Mouse (Mus musculus): ENCODE measurements around the gene Cd4. TPM values are rescaled to one million over a fixed set of nuclear protein-coding genes. Genes with fewer than 3 reads are reported as not detected.
"Not testable (repeated sequence)": the region's sequence is repeated elsewhere in the genome, so short reads cannot be mapped to it uniquely, and the experiment has no call there.

The Cd4 gene
- total and polyA plus RNA-seq, 2 experiments: 0.46 to 0.83 TPM

DNA sequence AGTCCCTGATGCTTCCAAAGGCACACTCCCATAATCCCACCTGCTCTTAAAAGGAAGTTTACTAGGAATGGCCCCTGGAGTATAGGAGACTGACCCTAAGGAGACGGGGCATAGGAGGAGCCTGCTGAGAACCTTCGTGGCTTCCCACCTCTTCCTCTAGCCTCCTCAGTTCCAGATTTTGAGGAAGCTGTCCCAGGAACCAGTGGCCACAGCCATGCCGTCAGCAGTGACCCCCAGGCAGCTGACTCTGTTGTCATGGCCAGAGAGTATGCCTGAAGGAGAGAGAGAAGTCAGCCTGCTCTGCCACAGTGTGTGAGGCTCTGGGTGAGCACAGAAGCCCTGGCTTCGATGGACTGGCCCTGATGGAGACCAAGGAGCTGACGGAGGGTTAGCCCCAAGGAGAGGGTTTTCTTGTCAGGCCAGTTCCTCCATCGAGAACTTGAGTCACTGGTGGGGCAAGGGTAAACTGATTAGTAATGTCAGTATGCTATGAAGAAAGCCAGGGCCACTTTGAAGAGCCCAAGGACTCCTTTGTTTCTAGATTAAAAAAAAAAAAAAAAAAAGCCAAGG, 53.4 kb downstream of the Cd4 start:
- WGBS: 87% methylated on average over 6 of the region's 6 CpGs

GRCm38 (mm10) chr6:124831649-124832048, 56.4 kb downstream of the Cd4 start:
- Histone ChIP-seq H3K9ac (ENCODE audit: low read depth, low read length) (no peak overlapping the region), H3K4me1 (ENCODE audit: control insufficient read depth, insufficient read depth, low read length) (peaks cover 7% of the 10 kb centered on the region; the same call in 1 of the 2 replicates), H3K36me3 (ENCODE audit: control insufficient read depth, insufficient read depth, low read length) (no peaks in the 10 kb centered on the region), H3K27ac (replicated peaks; ENCODE audit: insufficient read depth, low read depth, low read length) (no peak overlapping the region), H3K4me3 (ENCODE audit: insufficient read depth, low read depth, low read length) (no peak overlapping the region), H3K27me3 (ENCODE audit: control insufficient read depth, insufficient read depth, low read length) (no peaks in the 10 kb centered on the region), H3K79me2 (ENCODE audit: control insufficient read depth, insufficient read depth, low read length) (no peaks in the 10 kb centered on the region)
- TF ChIP-seq CTCF (IDR thresholded peaks at IDR 0.05; ENCODE audit: low read depth, low read length): no peak
- TF ChIP-seq POLR2A (IDR thresholded peaks at IDR 0.05; ENCODE audit: extremely low read depth, insufficient read depth, low read length): no peak
- no peak for DNase-seq (ENCODE audit: extremely low read depth, low read depth, low spot score)
- 96% methylated on average over 8 of the region's 8 CpGs for WGBS

More for the DNA sequence above, 53.4 kb downstream of the Cd4 start:
- no peaks in the 10 kb centered on the region for H3K79me2 ChIP-seq (ENCODE audit: control insufficient read depth, insufficient read depth, low read length)
- no peak overlapping the region for H3K27ac ChIP-seq (replicated peaks; ENCODE audit: insufficient read depth, low read depth, low read length)
- H3K36me3 ChIP-seq (ENCODE audit: control insufficient read depth, insufficient read depth, low read length): no peaks in the 10 kb centered on the region
- TF ChIP-seq POLR2A (IDR thresholded peaks at IDR 0.05; ENCODE audit: extremely low read depth, insufficient read depth, low read length): no peak
- no peak for TF ChIP-seq CTCF (IDR thresholded peaks at IDR 0.05; ENCODE audit: low read depth, low read length)
- peak; percentile 14 for DNase-seq (ENCODE audit: extremely low read depth, low read depth, low spot score)
- H3K4me3 ChIP-seq (ENCODE audit: insufficient read depth, low read depth, low read length): no peak overlapping the region
- H3K27me3 ChIP-seq (ENCODE audit: control insufficient read depth, insufficient read depth, low read length): no peaks in the 10 kb centered on the region
- H3K4me1 ChIP-seq (ENCODE audit: control insufficient read depth, insufficient read depth, low read length): peaks cover 3% of the 10 kb centered on the region; the same call in 1 of the 2 replicates
- H3K9ac ChIP-seq (ENCODE audit: low read depth, low read length): no peak overlapping the region

DNA sequence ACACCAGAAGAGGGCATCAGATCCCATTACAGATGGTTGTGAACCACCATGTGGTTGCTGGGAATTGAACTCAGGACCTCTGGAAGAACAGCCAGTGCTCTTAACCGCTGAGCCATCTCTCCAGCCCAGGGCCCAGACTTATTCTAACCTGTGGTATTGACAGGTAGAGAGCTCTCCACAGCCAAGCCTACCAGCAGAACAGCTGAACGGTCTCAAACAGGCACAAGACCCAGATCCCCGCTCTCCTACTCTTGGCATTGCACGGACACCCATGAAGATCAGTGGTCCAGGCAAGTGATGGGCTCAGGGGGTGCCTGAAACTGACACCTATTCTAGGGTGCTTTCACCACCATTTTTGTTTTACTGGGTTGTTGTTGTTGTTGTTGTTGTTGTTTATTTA, 56.8 kb downstream of the Cd4 start:
- H3K4me1 ChIP-seq (ENCODE audit: control insufficient read depth, insufficient read depth, low read length); H3K79me2 ChIP-seq (ENCODE audit: control insufficient read depth, insufficient read depth, low read length); DNase-seq (ENCODE audit: extremely low read depth, low read depth, low spot score); H3K4me3 ChIP-seq (ENCODE audit: insufficient read depth, low read depth, low read length); H3K9ac ChIP-seq (ENCODE audit: low read depth, low read length); H3K27ac ChIP-seq (replicated peaks; ENCODE audit: insufficient read depth, low read depth, low read length); H3K27me3 ChIP-seq (ENCODE audit: control insufficient read depth, insufficient read depth, low read length); H3K36me3 ChIP-seq (ENCODE audit: control insufficient read depth, insufficient read depth, low read length): not testable (repeated sequence)
- WGBS: 94% methylated on average over 4 of the region's 4 CpGs

- H3K4me3 ChIP-seq (ENCODE audit: insufficient read depth, low read depth, low read length): peak overlapping the region; percentile 70
- peak overlapping the region; percentile 60 for H3K27ac ChIP-seq (replicated peaks; ENCODE audit: insufficient read depth, low read depth, low read length)
- WGBS: 1% methylated on average over 38 of the region's 38 CpGs
- no peaks in the 10 kb centered on the region for H3K27me3 ChIP-seq (ENCODE audit: control insufficient read depth, insufficient read depth, low read length)
- TF ChIP-seq CTCF (IDR thresholded peaks at IDR 0.05; ENCODE audit: low read depth, low read length) (peak; percentile 25; the same call in 1 of the 2 replicates), POLR2A (IDR thresholded peaks at IDR 0.05; ENCODE audit: extremely low read depth, insufficient read depth, low read length) (0 out of 2 replicates have a peak, but pooled peaks have one; percentile 20)
- H3K9ac ChIP-seq (ENCODE audit: low read depth, low read length): peak overlapping the region; percentile 48; the same call in 1 of the 2 replicates
- no peaks in the 10 kb centered on the region for H3K36me3 ChIP-seq (ENCODE audit: control insufficient read depth, insufficient read depth, low read length)
- H3K79me2 ChIP-seq (ENCODE audit: control insufficient read depth, insufficient read depth, low read length): no peaks in the 10 kb centered on the region
- H3K4me1 ChIP-seq (ENCODE audit: control insufficient read depth, insufficient read depth, low read length): peaks cover 7% of the 10 kb centered on the region; the same call in 1 of the 2 replicates
- DNase-seq (ENCODE audit: extremely low read depth, low read depth, low spot score): peak; percentile 93
Measured at GRCm38 (mm10) chr6:124829799-124830700, 58.0 kb downstream of the Cd4 start.

- H3K36me3 ChIP-seq (ENCODE audit: control insufficient read depth, insufficient read depth, low read length): peaks cover 6% of the 10 kb centered on the region; the same call in 1 of the 2 replicates
- peak; percentile 100 for DNase-seq (ENCODE audit: extremely low read depth, low read depth, low spot score)
- under 1% methylated on average over 55 of the region's 55 CpGs for whole genome bisulfite sequencing
- H3K4me3 ChIP-seq (ENCODE audit: insufficient read depth, low read depth, low read length): peak within 1 kb of the TSS; percentile 70
- H3K27me3 ChIP-seq (ENCODE audit: control insufficient read depth, insufficient read depth, low read length): no peaks in the 10 kb centered on the region
- peaks cover 7% of the 10 kb centered on the region; the same call in 1 of the 2 replicates for H3K4me1 ChIP-seq (ENCODE audit: control insufficient read depth, insufficient read depth, low read length)
- peak within 1 kb of the TSS; percentile 75 for H3K9ac ChIP-seq (ENCODE audit: low read depth, low read length)
- no peaks in the 10 kb centered on the region for H3K79me2 ChIP-seq (ENCODE audit: control insufficient read depth, insufficient read depth, low read length)
- peak within 1 kb of the TSS; percentile 78 for H3K27ac ChIP-seq (replicated peaks; ENCODE audit: insufficient read depth, low read depth, low read length)
- TF ChIP-seq POLR2A (IDR thresholded peaks at IDR 0.05; ENCODE audit: extremely low read depth, insufficient read depth, low read length) (peak; percentile 48; the same call in 1 of the 2 replicates), CTCF (IDR thresholded peaks at IDR 0.05; ENCODE audit: low read depth, low read length) (no peak)
Measured at GRCm38 (mm10) chr6:124828868-124829798, 58.9 kb downstream of the Cd4 start, which contains the start of the genes Usp5 and Cdca3. Gene Usp5 (minus strand): TSS chr6:124829484. Gene Cdca3 (plus strand): TSS chr6:124829547.
